Mouse (Mus musculus) C2C12 (cell line): ENCODE data around the gene Crtac1.

Experiments
- CEBPB ChIP-seq: IDR thresholded peaks from one replicate; pipeline ENCODE4 v1.6.1; 2011; ENCODE audit warnings: low read depth, mild to moderate bottlenecking, control low read depth, moderate library complexity
- CTCF ChIP-seq: IDR thresholded peaks from one replicate; pipeline ENCODE4 v1.5.1; 2011; ENCODE audit not compliant: control insufficient read depth, insufficient read depth, insufficient read length
- FOSL1 ChIP-seq: IDR thresholded peaks from one replicate; pipeline ENCODE4 v1.8.0; 2011; ENCODE audit warnings: mild to moderate bottlenecking, low read length; ENCODE audit not compliant: poor library complexity, insufficient read depth, severe bottlenecking
- MAX ChIP-seq: IDR thresholded peaks from one replicate; pipeline ENCODE4 v1.6.1; 2011; ENCODE audit warnings: mild to moderate bottlenecking, control low read depth
- USF1 ChIP-seq: IDR thresholded peaks from one replicate; pipeline ENCODE4 v1.6.1; 2011; ENCODE audit warnings: low read depth, mild to moderate bottlenecking, control low read depth, moderate library complexity

GRCm38 (mm10) chr19:42243401-42243800 is 188.2 kb downstream of the Crtac1 start:
- TF ChIP-seq CTCF (no peak), FOSL1 (no peak), MAX (no peak), CEBPB (no peak), USF1 (no peak)
